In the genomic region with DNA sequence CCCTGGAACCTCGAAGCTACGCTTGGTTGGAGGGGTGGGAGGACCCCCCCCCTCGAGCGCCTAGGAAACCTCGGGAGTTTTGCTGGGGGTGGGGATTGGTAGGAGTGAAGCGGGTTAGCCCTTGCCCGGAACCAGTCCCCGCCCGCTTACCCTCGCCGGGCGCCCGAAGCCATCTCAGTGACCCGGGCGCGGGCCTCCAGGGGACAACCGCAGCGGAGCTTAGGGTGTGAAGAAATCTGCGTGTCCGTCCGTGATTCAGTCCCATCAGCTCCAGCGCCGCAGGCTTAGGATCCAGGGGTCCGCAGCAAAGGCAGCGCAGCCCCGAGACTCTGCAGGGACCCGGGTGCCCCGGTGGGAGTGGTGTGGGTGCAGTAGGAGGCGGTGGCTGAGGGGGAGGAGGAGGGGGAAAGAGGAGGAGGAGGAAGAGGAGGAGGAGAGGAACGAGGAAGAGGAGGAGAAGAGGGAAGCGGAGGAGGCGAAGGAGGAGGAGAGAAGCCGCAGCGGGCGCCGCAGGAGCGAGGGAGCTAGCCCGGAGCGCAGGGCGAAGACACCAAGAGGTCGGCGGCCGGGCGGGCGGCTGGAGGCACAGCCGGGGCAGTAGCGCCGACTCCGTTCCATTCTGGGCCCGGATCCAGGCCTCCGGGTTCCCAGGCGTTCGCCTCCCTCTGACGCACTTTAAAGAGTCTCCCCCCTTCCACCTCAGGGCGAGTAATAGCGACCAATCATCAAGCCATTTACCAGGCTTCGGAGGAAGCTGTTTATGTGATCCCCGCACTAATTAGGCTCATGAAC, we compare ENCODE assay signal across 8 mouse cellular contexts. TPM values are rescaled to one million over a fixed set of nuclear protein-coding genes. Genes with fewer than 3 reads are reported as not detected.
DNase-seq lines count a peak whose midpoint lies in the region; ATAC-seq lines count a peak whose summit lies in the region.

Emx2 (plus strand) TSS at position 422 of the 792 bp plus-strand sequence.

- intact Hi-C loops in left cerebral cortex, postnatal 10 days (cut with DNase I) = no loop called here

- H3K9me3 ChIP-seq in intestine, embryonic 14.5 days (ENCODE audit: control insufficient read depth, low read length) = no peaks in the 10 kb centered on the region

- no peak for ATAC-seq in CD4-positive, CD25-positive, alpha-beta regulatory T cell, adult 4 months
- no peak for ATAC-seq in intestine, embryonic 14.5 days (replicated peaks; ENCODE audit: low FRiP score, low TSS enrichment, low read depth)
- no peak for ATAC-seq in erythroblast, adult 5-6 weeks (replicated peaks; ENCODE audit: low FRiP score, poor library complexity, severe bottlenecking)

- DNase-seq in CD4-positive, CD25-positive, alpha-beta regulatory T cell, adult 2 months (ENCODE audit: low read depth, low spot score) = peak; percentile 5
- peak; percentile 55 to 69 for DNase-seq in adrenal gland, postnatal 36 days
- peak; percentile 64 to 69 for DNase-seq in frontal cortex, postnatal 14 days (ENCODE audit: low spot score in 2 of 2)
- peak; percentile 78 for DNase-seq in intestine, embryonic 14.5 days (ENCODE audit: low spot score)
- DNase-seq in left cerebral cortex, postnatal 10 days (ENCODE audit: extremely low spot score in 1 of 2, low spot score in 2 of 2) = peak; percentile 75 to 81
- DNase-seq in neural tube, embryonic 10.5 days (ENCODE audit: extremely low spot score, low spot score) = peak; percentile 82

- H3K4me3 ChIP-seq in intestine, embryonic 14.5 days (ENCODE audit: low read depth, low read length) = peak within 1 kb of the TSS; percentile 27

- H3K9ac ChIP-seq in intestine, embryonic 14.5 days (ENCODE audit: low read length) = no peak within 1 kb of the TSS

- peak within 1 kb of the TSS; percentile 45 for H3K4me2 ChIP-seq in intestine, embryonic 14.5 days (ENCODE audit: low read length)

- no peak within 1 kb of the TSS for H3K27ac ChIP-seq in intestine, embryonic 14.5 days (ENCODE audit: low read depth)

- peaks cover 98% of the 10 kb centered on the region for H3K27me3 ChIP-seq in intestine, embryonic 14.5 days (replicated peaks; ENCODE audit: control insufficient read depth, insufficient read depth, low read length)

- no peaks in the 10 kb centered on the region for H3K36me3 ChIP-seq in intestine, embryonic 14.5 days (ENCODE audit: control insufficient read depth, insufficient read depth, low read length)

- H3K4me1 ChIP-seq in intestine, embryonic 14.5 days (replicated peaks; ENCODE audit: control insufficient read depth, insufficient read depth, low read length) = peaks cover 16% of the 10 kb centered on the region

- WGBS in intestine, embryonic 14.5 days = under 1% methylated on average over 55 of the region's 58 CpGs

RNA-seq across cellular contexts. Expression of gene Emx2, which starts in this region (rescaled TPM):
- polyA plus RNA-seq in CD4-positive, CD25-positive, alpha-beta regulatory T cell, adult 4 months (2017; shearing (Covaris generic)) = not detected
- total RNA-seq in adrenal gland, postnatal 36 days (2021) = under 1 TPM; 0.26 TPM
- not detected in 2 replicates for polyA plus RNA-seq in intestine, embryonic 14.5 days (2014; fragmentation: Nextera tagmentation; extraction: Ambion mirVana)
- 10 to 100 TPM in 1 of 2 experiments, 1 to 10 TPM in 1; 9.0 to 10.2 TPM for total RNA-seq in left cerebral cortex, postnatal 10 days (2021)
- not detected in 2 replicates for total RNA-seq in erythroblast, adult 5-6 weeks (2015; ENCODE audit: low replicate concordance)
- total RNA-seq in erythroblast, adult 5-6 weeks (2017; ENCODE audit: low replicate concordance) = 0.77 TPM in 1 of 2 replicates, not detected in the other

Comparison
In these comparisons a context has a peak if more than half of its experiments do, and no peak if none do; other contexts are left out.
1. RNA of gene Emx2 (total RNA-seq): 9.0 to 10.2 TPM in left cerebral cortex, postnatal 10 days; 0.77 TPM in erythroblast, adult 5-6 weeks and 0.26 TPM in adrenal gland, postnatal 36 days; every median in the first group is over 4 times any median in the second.
2. Peak in DNase-seq in adrenal gland, postnatal 36 days; RNA of the gene not detected or under 1 TPM.
3. Peak in DNase-seq, H3K4me3 ChIP-seq and H3K4me2 ChIP-seq in intestine, embryonic 14.5 days; RNA of the gene not detected or under 1 TPM.
4. DNase-seq: peak in every context shown above with its lines; median percentile 82 in neural tube, embryonic 10.5 days; 78 in intestine, embryonic 14.5 days; 78 in left cerebral cortex, postnatal 10 days; 66 in frontal cortex, postnatal 14 days; 62 in adrenal gland, postnatal 36 days; 5 in CD4-positive, CD25-positive, alpha-beta regulatory T cell, adult 2 months.